Mouse (Mus musculus): Measurements from ENCODE around the gene Acer1. TPM values are rescaled to one million over a fixed set of nuclear protein-coding genes. Genes with fewer than 3 reads are reported as not detected.

The Acer1 gene
- not detected for total RNA-seq (2023)

GRCm38 (mm10) chr17:56982013-56982412, at the start of gene Acer1:
Acer1 (minus strand) TSS chr17:56982126.

DNA sequence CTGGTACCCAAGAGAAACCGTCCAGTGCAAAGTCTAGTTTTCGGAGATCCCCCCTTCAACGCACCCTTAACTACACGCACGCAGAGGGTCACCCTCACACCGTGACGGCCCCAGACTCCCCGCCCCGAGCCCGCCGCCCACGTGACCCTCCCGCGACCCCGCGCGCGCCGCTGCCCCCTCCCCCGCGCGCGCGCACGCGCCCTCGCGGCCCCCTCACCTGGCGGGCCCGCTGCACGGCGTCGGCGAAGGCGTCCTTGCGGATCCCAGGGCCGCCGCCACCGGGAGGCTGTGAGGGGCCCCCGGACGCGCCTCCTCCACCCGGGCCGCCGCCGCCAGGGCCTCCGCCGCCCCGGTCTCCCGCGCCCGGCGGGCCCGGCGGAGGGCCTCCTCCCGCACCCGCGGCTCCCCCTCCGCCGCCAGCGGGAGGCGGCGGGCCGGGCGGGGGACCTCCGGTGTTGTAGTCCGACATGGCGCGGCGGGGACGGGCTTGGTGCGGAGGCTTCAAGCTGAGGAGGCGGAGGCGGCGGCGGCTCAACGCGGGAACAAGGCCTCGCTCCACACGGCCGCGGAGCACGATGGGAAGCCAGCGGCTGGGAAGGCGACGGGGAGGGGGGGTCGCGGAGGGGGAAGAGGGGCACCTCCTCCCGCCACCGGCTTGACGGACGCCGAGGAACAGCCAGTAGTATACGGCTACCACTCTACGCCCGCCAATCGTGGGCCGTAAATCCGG, 49.2 kb upstream of the Acer1 start, which contains the start of gene Khsrp:
Gene Khsrp, minus strand, starts transcription at position 592 of the 730 bp plus-strand sequence.

GRCm38 (mm10) chr17:57011236-57012141, 29.6 kb upstream of the Acer1 start, which contains the start of the genes Gtf2f1 and Gm17949:
Gtf2f1 (minus strand) TSS chr17:57011288.
Gm17949 (plus strand) TSS chr17:57011469.

GRCm38 (mm10) chr17:56999968-57000609, 18.2 kb upstream of the Acer1 start, which contains the start of gene Pspn:
Pspn (minus strand) TSS chr17:57000018.

DNA sequence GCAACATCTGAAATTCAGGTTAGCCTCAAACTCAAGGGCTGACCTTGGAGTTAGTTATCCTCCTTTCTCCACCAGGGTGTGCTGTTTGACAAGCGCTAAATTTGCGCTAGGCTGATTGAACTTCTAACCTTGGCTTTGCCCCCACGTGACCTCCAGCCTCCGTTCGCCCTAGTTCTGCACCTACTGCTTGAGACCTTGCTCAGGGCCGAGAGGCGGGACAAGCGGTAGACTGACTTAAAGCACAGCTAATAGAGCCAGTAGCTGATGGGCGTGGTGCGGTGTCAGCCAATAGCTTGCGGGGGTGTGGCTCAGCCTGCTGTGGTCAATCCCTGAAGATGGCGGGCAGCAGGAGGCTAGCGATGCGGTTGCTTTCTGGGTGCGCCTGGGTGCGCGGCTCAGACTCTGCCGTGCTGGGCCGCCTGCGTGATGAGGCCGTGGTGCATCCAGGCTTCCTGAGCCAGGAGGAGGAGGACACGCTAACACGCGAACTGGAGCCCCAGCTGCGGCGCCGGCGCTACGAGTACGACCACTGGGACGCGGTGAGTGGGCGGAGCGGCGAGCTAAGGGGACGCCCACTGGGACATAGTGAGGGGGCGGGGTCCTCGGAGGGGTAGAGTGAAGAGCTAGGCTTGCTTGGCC, 15.2 kb upstream of the Acer1 start, which contains the start of gene Alkbh7:
Gene Alkbh7, plus strand, starts transcription at position 311 of the 639 bp plus-strand sequence.

GRCm38 (mm10) chr17:56990115-56990746, 8.3 kb upstream of the Acer1 start, which contains the start of gene Clpp:
Clpp (plus strand) TSS chr17:56990305.

GRCm38 (mm10) chr17:56935363-56936131, 46.4 kb downstream of the Acer1 start, which contains the start of gene Mllt1:
Mllt1 (minus strand) TSS chr17:56935415.

Other genes with a start within 250 kb of the Acer1 start
- gene Nrtn, start 224.6 kb downstream of the Acer1 start, total RNA-seq (2023): not detected
- 60.0 TPM for gene Dus3l, start 217.4 kb downstream of the Acer1 start, total RNA-seq (2023)
- 2.1 TPM for gene Prr22, start 211.9 kb downstream of the Acer1 start, total RNA-seq (2023)
- gene Rfx2, start 151.1 kb downstream of the Acer1 start, total RNA-seq (2023): 21.6 TPM
- gene Acsbg2, start 107.7 kb downstream of the Acer1 start, total RNA-seq (2023): not detected
- 2.1 TPM for gene 1700061G19Rik, start 106.6 kb downstream of the Acer1 start, total RNA-seq (2023)
- 49.0 TPM for gene Mllt1, start 46.7 kb downstream of the Acer1 start, total RNA-seq (2023)
- 27.6 TPM for gene Clpp, start 8.2 kb upstream of the Acer1 start, total RNA-seq (2023)
- 12.2 TPM for gene Alkbh7, start 15.2 kb upstream of the Acer1 start, total RNA-seq (2023)
- gene Pspn, start 17.9 kb upstream of the Acer1 start, total RNA-seq (2023): not detected
- 70.0 TPM for gene Gtf2f1, start 29.2 kb upstream of the Acer1 start, total RNA-seq (2023)
- not detected for gene Gm17949, start 29.3 kb upstream of the Acer1 start, total RNA-seq (2023)
- gene Khsrp, start 49.4 kb upstream of the Acer1 start, total RNA-seq (2023): 116 TPM
- not detected for gene Slc25a41, start 59.5 kb upstream of the Acer1 start, total RNA-seq (2023)
- gene Crb3, start 77.0 kb upstream of the Acer1 start, total RNA-seq (2023): 2.2 TPM
- gene Slc25a23, start 77.7 kb upstream of the Acer1 start, total RNA-seq (2023): 22.2 TPM
- gene Dennd1c, start 96.4 kb upstream of the Acer1 start, total RNA-seq (2023): 160 TPM
- gene Tubb4a, start 105.7 kb upstream of the Acer1 start, total RNA-seq (2023): 1.5 TPM
- gene Tnfsf9, start 123.2 kb upstream of the Acer1 start, total RNA-seq (2023): 0.40 TPM
- not detected for gene Cd70, start 167.7 kb upstream of the Acer1 start, total RNA-seq (2023)
- gene Tnfsf14, start 212.1 kb upstream of the Acer1 start, total RNA-seq (2023): 1.9 TPM
- gene C3, start 246.0 kb upstream of the Acer1 start, total RNA-seq (2023): 1.3 TPM